Mouse (Mus musculus): ENCODE data around the gene Bex4.

DNA sequence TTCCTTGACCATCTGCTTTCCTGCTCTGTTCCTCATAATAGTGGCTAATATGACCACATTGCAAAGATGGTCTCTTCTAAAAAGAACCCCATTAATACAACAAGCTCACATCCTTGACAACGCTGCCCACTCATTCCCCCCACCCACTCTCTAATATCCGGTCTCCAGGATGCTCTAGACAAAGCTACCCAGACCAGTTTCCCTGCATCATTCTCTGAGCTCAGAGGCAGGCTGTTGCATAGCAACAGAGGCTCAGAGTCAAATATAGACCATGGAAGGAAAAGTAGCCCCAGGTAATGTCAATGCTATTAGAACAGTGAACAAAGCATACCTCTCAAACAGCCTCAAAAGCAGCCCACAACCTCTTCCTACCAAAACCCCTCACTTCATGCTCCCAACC, 44.4 kb upstream of the Bex4 start:
- TF ChIP-seq CTCF (IDR thresholded peaks at IDR 0.05; ENCODE audit: low read depth) (no peak), EP300 (optimal IDR thresholded peaks at IDR 0.05) (no peak)
